Mouse (Mus musculus): ENCODE results near the gene Lemd2.

DNA sequence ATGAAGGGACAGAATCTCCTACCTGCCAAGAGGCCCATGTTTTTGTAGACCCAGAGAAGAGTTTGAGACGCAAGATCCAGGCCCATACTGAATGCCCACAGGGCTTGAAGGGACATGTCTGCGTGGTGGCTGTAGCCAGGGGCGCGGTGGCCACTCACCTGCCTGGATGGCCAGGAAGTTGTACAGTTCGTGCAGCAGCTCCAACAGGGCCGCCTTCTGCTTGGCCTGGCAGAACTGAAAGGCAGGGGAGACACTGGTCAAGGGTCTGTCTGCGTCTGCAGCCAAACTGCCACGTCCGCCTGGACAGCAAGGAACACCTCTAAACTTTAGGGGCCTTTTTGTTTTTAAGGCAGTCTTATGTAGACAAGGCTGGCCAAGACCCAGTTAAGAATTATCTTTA is 5.1 kb downstream of the Lemd2 start:
- TF ChIP-seq CTCF (IDR thresholded peaks at IDR 0.05; ENCODE audit: low read depth): no peak
- TF ChIP-seq EP300 (IDR thresholded peaks at IDR 0.05; ENCODE audit: low read depth): no peak
